Mouse (Mus musculus): Measurements from ENCODE around the gene Zfp362.

Gene Zfp362

DNA sequence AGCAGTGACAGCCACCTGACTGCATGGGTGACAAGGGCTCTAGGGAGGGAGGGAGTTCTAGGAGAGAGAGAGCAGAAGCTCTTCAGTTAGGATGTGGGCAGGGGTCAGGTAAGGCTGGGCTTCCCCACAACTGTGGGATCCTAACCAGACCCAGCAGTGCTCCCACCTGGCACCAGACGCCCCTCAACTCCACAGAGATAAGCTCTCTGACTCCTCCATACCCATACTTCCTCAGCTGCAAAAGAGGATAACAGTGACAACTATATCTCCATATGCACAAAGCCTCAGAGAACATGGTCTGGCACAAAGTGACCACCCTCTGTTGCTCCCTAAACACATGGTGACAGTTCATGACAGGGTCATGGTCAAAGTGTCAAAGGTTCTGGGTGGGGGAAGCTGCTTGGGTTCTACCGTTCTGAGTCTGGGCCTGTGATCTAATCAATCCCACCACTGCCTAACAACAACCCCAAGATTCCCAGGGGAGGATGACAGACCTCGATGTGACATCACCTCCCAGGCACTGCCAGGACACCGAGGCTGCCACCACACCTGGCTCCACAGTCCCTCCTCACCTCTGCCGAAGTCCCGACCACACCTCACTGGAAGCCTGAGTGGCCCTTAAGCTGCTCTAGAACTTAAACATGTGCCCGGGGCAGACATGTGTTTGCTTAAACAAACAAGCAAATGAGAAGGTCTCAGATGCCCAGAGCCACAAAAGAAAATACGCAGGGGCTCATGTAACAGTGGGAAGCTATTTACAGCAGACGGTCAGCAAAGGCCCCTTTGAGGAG lies 4.0 kb downstream of the Zfp362 start:
- DNase-seq (ENCODE audit: low read depth, low spot score), result no peak

DNA sequence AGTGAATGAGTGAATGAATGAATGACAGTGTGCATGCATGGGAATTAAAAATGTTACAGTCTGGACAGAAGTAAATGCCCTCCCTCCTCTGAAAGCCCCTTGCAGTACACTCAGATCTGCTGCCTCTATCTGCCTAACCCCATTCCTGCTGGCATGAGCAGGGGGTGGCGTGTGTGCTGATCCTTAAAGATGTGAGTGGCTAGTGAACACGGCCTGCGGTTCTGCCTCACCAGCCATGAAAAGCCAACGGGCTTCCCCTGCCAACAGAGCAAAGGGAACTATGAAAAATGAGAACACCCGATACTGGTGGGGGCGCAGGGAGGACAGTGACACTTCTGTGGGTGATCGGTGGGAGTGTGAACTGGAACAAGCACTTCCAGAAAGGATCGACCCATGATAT lies 9.1 kb downstream of the Zfp362 start:
- DNase-seq (ENCODE audit: low read depth, low spot score), result no peak

- peak; percentile 60 for DNase-seq (ENCODE audit: low read depth, low spot score)
Observed at GRCm38 (mm10) chr4:128795596-128795995, 10.2 kb downstream of the Zfp362 start.

DNA sequence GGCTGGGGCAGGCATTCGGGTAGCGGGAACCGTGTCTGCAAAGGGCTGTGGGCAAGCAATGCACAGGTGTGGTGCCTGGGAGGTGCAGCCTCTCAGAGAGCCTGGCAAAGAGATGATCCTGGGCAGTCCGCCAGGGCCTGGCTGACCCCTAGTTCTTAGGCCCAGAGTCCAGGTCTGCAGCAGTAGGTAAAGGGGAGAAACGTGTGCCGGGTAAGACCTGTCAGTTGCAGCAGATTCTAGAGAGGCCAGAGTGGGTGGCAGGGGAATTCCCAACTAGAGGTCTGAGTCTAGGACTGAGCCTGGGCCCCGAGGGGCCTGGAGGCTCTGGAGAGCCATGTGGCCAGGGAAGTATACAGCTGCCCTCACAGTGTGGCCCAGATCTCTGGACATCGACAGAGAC lies 11.6 kb downstream of the Zfp362 start:
- no peak for DNase-seq (ENCODE audit: low read depth, low spot score)

GRCm38 (mm10) chr4:128793710-128794109 lies 12.1 kb downstream of the Zfp362 start:
- DNase-seq (ENCODE audit: low read depth, low spot score), result peak; percentile 34

DNA sequence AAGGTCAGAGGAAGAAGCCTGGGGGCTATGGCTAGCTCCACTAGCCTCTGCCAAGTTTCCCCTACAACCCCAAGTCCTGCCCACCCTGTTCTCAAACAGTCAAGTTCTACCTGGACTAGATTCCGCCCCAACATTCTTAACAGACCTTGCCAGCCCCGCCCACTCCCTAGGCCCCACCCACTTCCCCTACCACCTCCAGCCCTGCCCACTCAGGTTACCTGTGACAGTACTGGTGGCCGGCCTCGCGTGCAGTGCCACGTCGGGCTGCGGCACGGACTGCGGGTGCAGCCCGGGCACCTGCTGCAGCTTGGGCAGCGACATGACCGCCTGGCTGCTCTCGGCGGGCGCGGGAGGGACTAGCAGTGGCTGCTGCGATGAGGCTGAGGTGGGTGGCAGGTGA lies 16.2 kb downstream of the Zfp362 start:
- DNase-seq (ENCODE audit: low read depth, low spot score), result peak; percentile 54

DNA sequence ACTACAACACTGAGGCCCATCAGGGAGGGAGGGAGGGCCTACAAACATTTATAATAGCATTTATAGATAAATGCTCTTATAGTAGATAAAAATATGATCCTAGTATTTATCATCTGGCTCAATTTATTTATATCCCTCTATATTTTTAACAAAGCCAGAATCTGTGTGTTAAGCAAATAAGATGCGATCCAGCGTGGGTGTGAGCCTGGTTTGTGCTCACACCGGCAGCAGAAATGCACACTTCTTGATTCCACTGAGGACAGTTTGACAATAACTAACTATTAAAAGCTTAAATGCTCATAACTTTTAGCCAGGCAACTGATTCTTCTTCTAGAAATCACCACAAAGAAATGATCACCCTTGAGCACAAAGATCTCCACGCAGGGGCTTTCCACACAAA lies 17.7 kb downstream of the Zfp362 start:
- DNase-seq (ENCODE audit: low read depth, low spot score), result no peak

- no peak for DNase-seq (ENCODE audit: low read depth, low spot score)
Observed at GRCm38 (mm10) chr4:128787023-128787939, 18.6 kb downstream of the Zfp362 start.

- no peak for DNase-seq (ENCODE audit: low read depth, low spot score)
Observed at GRCm38 (mm10) chr4:128785921-128786654, 19.8 kb downstream of the Zfp362 start.

DNA sequence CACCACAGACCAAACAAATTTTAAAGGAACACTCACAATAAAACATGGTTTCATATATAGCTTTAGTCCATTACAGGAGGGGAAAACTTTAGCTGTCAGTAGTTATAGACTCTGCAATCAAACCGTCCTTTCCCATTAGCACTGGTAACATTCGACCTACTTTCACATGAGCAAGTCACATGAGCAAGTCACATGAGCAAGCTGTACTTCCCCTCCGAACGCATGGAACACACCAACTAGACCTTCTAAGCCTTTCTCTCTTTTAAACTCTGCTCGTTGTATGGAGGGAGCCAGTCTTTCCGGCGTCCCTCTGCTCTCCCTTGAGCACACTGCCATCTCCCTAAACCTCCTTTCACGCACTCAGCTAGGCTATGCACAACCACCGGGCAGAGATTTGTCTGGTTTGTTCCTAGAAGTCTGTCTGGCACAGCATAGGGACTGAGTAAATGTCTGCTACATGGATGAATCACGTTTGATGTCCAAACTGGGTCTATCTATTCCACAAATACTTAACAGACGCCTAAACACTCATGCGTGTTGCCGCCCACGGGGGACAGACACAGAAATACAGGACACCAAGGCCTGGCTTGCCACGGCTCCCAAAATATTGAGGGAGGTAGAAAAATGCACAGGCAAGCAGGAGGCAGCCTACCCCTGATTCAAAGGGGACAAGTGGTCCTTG lies 20.8 kb downstream of the Zfp362 start:
- no peak for DNase-seq (ENCODE audit: low read depth, low spot score)

GRCm38 (mm10) chr4:128782645-128783044 lies 23.2 kb downstream of the Zfp362 start:
- no peak for DNase-seq (ENCODE audit: low read depth, low spot score)

GRCm38 (mm10) chr4:128782037-128782436 lies 23.8 kb downstream of the Zfp362 start:
- DNase-seq (ENCODE audit: low read depth, low spot score), result no peak

DNA sequence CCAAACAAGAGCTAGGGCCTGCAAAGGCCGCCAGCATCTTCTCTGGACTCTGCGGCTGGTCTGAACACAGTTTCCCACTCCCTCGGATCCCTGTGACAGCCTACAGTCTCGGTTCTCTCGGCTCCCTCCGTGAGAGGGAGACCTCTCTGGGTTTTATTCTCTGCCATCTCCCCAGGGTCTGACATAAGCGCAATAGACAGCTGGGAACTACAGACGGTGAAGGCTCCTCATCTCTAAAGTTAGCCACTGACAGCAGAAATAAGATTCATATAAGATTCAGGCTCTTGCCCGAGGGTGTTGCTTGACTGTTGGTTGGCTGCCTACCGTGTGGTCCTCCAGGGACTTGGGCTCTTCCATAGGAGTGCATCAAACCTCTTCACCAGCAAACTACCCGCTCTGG lies 28.3 kb downstream of the Zfp362 start:
- no peak for DNase-seq (ENCODE audit: low read depth, low spot score)

DNA sequence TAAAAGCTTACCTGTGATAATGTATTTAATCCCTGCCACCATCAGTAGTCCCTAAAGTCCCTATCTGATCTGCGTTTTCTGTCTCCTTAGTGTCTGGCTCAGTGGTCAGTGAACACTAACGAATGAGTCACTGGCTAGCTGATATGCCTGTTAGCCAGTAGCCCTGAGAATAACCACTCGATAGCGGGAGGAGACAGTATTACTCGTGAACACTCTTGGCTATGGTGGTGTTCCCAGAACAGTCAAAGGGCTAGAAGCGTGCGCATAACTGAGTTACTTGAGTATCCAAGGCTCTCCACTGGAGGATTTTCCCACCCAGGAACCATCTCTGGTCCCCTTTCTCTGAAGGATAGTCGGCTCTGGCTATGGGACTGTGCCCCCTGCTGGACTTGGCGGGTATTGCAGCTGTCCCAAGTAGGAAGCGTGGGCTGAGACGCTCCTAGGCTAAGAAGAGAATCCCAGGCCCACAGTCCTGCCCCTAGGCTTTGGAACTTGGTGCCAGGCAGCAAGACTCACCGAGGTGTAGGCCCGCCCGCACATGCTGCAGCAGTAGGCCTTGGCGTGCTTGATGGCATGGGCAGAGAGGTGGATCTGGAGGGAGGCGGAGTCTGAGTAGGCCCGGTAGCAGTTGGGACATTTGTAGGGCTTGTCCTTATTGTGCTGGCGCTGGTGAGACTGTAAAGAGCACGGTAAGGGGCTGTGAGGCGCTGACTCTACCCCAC lies 29.1 kb downstream of the Zfp362 start:
- DNase-seq (ENCODE audit: low read depth, low spot score), result peak; percentile 89

- DNase-seq (ENCODE audit: low read depth, low spot score), result peak; percentile 74
Observed at GRCm38 (mm10) chr4:128774467-128774866, 31.4 kb downstream of the Zfp362 start.

DNA sequence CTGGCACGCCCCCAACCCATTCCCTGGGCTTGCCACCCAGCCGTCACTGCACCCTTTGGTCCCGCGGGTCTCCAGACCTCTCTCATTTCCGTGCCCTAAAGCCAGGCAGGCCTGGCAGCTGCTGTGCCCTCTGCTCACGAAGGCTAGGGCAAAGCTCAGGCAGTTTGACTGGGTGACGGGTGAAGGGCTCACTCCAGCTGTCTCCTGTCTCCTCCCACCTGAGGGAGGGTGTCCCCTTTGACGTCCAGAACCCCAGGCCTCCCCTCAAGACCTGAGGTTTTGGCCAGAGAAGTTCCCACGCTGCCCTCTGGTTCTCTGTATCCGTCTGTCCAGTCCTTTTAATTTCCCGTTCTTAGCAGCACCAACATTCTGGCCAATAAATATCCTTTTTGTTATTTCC lies 32.0 kb downstream of the Zfp362 start:
- no peak for DNase-seq (ENCODE audit: low read depth, low spot score)

- DNase-seq (ENCODE audit: low read depth, low spot score), result no peak
Observed at GRCm38 (mm10) chr4:128770698-128771097, 35.1 kb downstream of the Zfp362 start.

DNA sequence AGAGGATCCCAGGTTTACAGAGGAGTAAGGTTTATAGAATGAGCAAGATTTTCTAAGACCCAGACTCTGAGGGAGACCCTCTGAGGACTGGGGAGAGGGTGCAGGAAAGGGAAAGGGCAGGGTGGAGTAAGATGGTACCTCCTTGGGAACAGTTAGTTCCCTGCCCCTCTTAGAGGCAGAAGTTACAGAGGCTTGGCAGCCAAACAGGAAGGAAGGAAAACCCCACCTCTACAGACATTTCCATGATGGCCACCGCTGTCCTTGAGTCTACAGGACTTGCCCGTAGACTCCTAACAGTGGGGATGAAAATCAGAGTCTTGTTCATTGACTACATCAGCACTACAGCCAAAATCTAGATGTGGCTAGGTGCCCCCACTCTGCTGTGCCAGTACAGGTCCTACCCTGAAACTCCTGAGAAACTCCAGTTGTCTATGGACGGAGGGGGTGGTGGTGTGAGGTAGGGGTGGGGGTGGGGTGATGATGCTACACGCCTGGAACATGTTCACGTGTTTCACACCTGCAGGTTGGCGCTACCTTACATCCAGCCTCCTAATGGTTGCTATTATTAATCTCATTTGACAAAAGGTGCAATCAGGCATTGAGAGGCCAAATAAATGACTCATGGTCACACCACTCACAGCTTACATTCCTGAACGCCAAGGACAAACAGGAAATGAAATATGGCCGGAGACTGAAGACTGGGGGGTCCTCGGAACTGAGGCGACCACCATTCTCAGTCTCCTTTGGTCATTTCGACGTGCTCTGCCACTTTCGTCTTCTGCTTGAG lies 36.1 kb downstream of the Zfp362 start:
- no peak for DNase-seq (ENCODE audit: low read depth, low spot score)

DNA sequence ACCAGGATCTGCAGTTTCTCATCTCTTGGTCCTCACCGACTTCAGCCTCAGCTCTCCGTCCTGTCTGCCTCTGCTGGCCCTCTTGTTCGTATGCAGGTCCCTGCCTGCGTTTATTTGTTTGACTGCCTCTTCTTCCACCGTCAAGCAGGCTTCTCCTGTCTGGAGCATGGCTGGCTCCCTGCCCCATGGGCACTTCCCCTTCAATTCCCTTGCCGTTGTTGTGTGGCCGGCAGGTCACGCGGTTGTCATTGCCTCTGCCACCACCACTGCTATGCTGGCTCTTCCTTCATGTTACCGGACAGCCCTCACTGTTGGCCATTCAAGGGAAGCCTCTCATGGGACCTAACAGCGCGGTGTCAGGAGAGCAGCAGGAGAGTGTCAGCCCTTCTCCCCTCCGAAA lies 37.7 kb downstream of the Zfp362 start:
- DNase-seq (ENCODE audit: low read depth, low spot score), result no peak

DNA sequence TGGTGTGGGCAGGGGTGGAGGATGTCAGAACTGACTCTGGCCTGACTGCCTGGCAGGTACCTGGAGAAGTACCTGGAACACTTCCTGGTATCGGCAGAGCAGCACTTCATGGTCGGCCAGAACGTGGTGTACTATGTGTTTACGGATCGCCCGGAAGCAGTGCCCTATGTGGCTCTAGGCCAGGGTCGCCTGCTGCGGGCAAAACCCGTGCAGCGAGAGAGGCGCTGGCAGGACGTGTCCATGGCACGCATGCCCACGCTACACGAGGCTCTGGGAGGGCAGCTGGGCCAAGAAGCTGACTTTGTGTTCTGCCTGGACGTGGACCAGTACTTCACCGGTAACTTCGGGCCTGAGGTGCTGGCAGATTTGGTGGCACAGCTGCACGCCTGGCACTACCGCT lies 38.9 kb downstream of the Zfp362 start:
- no peak for DNase-seq (ENCODE audit: low read depth, low spot score)
